Mouse (Mus musculus) heart, embryonic 14.5 days (tissue): ENCODE measurements around the gene Serpina3m. TPM values are rescaled to one million over a fixed set of nuclear protein-coding genes. Genes with fewer than 3 reads are reported as not detected.
"Not testable (repeated sequence)": the region's sequence is repeated elsewhere in the genome, so short reads cannot be mapped to it uniquely, and the experiment has no call there.

Experiments used
- ATAC-seq: fragments of 200-750 bp; cut with Nextera tagmentation; 2 replicates; pipeline ENCODE4 v1.8.0; 2017; ENCODE audit warnings: low read depth, moderate TSS enrichment; ENCODE audit not compliant: insufficient number of reproducible peaks, insufficient read depth, low FRiP score
- H3K27ac ChIP-seq, 2 experiments: fragments of 200-500 bp in 1 of 2; fragments of 300-500 bp in 1 of 2; sonication (generic) in 1 of 2; replicated peaks in 1 of 2; 2 replicates each; pipeline ENCODE4 v1.5.1; 2012 to 2014; ENCODE audit warnings: low read depth in 2 of 2, low read length in 2 of 2, control low read depth in 1 of 2, mild to moderate bottlenecking in 1 of 2, mixed read lengths in 1 of 2; ENCODE audit not compliant: control insufficient read depth in 1 of 2, insufficient read depth in 1 of 2
- H3K27me3 ChIP-seq: fragments of 300-500 bp; sonication (generic); 2 replicates; pipeline ENCODE4 v1.6.1; 2014; ENCODE audit warnings: mild to moderate bottlenecking, low read length, control low read depth; ENCODE audit not compliant: control insufficient read depth, insufficient read depth
- H3K36me3 ChIP-seq: fragments of 300-500 bp; sonication (generic); 2 replicates; pipeline ENCODE4 v1.6.1; 2014; ENCODE audit warnings: mild to moderate bottlenecking, control low read depth, low read length, mixed read lengths; ENCODE audit not compliant: control insufficient read depth, insufficient read depth
- H3K4me1 ChIP-seq, 2 experiments: fragments of 200-500 bp in 1 of 2; fragments of 300-500 bp in 1 of 2; sonication (generic) in 1 of 2; 2 replicates each; pipeline ENCODE4 v1.6.1; 2012 to 2014; ENCODE audit warnings: low read length in 2 of 2, control low read depth in 1 of 2, mixed read lengths in 1 of 2; ENCODE audit not compliant: control insufficient read depth in 2 of 2, insufficient read depth in 2 of 2
- H3K4me2 ChIP-seq: fragments of 300-500 bp; sonication (generic); 2 replicates; pipeline ENCODE4 v1.6.1; 2014; ENCODE audit warnings: mild to moderate bottlenecking, low read length
- H3K4me3 ChIP-seq, 2 experiments: fragments of 200-500 bp in 1 of 2; fragments of 300-500 bp in 1 of 2; sonication (generic) in 1 of 2; 2 replicates each; pipeline ENCODE4 v1.5.1; 2012 to 2014; ENCODE audit warnings: low read length in 2 of 2, mild to moderate bottlenecking in 2 of 2, control low read depth in 1 of 2, low read depth in 1 of 2, moderate library complexity in 1 of 2; ENCODE audit not compliant: control insufficient read depth in 1 of 2, insufficient read depth in 1 of 2
- H3K9ac ChIP-seq: fragments of 300-500 bp; sonication (generic); 2 replicates; pipeline ENCODE4 v1.6.1; 2014; ENCODE audit warnings: mild to moderate bottlenecking, low read length
- H3K9me3 ChIP-seq: fragments of 300-500 bp; sonication (generic); 2 replicates; pipeline ENCODE4 v1.6.1; 2016; ENCODE audit warnings: low read length, control low read depth; ENCODE audit not compliant: control insufficient read depth
- WGBS: fragments of 180-500 bp; shearing (Covaris S2); extraction: QIAGEN DNeasy Blood & Tissue Kit; methylation state at CpG from one replicate; pipeline ENCODE4 v1.1.7; 2014; 5-methylcytosine and 5-hydroxymethylcytosine counted together
- polyA plus RNA-seq: library from polyadenylated mRNA; unstranded; fragments of >200 nt; fragmentation: Nextera tagmentation; extraction: Ambion mirVana; gene quantifications from 2 replicates; pipeline ENCODE4 v1.2.1, GENCODE M21; 2014

Serpina3m gene
- polyA plus RNA-seq, 1 experiment from 2014 or later = not detected

DNA sequence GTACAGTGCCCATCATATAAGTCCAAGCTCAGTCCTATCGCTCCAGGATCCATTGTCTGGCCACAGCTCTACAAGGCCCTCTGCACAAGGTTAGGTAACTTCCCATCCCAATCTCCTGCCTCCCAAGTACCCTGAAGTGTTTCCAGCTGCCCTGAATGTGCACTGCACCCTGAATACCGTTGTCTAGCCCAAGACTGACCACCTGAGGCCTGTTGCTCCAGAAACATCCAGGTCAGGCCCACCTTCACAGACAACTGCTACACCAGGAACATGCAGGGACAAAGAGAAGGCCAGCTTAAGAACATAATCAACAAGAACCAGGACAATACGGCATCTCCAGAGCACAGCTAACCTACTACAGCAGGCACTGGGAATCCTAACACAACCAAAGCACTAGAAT, 31.7 kb downstream of the Serpina3m start:
- no peak overlapping the region for H3K4me2 ChIP-seq
- no peaks in the 10 kb centered on the region for H3K36me3 ChIP-seq
- no peaks in the 10 kb centered on the region for H3K27me3 ChIP-seq
- ATAC-seq = no peak
- no peaks in the 10 kb centered on the region for H3K9me3 ChIP-seq
- H3K4me1 ChIP-seq = no peaks in the 10 kb centered on the region
- 86% methylated on average over 3 of the region's 3 CpGs for WGBS
- H3K9ac ChIP-seq = no peak overlapping the region
- no peak overlapping the region for H3K4me3 ChIP-seq
- H3K27ac ChIP-seq = no peak overlapping the region

DNA sequence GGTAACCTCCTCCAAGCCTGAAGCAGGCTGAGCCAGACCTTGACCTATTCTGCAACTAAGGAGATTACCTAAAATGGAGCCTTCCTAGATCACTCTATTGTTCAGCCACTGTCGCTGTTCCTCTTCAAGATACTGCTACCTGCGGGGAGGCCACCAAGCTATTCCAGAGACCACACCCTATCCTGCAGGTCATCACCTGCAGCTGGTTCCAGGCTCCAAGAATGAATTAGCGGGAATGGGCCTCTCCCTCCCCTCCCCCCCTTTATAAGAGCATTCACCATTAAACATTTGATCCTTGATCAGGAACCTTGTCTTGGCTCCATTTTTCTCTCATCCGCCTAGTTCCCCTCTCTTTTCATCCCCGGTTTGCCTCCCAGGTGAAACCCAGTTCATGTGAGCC, 38.9 kb downstream of the Serpina3m start:
- 64% methylated on average over 5 of the region's 5 CpGs for WGBS

DNA sequence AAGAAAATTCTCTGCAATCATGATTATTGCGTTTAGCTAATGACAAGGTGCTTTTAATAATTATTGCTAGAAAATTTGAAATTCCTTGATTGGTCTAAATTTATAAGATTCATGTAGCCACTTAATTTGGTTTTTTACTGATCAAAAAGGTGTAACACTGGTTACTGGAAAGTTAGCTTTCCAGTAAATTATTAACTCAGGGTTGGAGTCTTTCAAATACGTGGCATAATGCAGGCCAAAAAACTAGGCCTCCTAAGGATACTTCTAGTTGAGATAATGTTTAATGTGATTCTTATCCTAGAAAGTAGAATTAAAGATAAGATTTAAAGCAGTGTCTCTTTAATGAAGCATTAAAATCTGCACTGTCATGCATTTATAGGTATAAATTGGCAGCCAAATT, 40.1 kb downstream of the Serpina3m start:
- H3K4me3 ChIP-seq, H3K4me1 ChIP-seq, H3K36me3 ChIP-seq, ATAC-seq, H3K27me3 ChIP-seq, H3K9me3 ChIP-seq, H3K4me2 ChIP-seq, H3K9ac ChIP-seq, H3K27ac ChIP-seq: not testable (repeated sequence)
- WGBS = 72% methylated on average over 2 of the region's 2 CpGs

More for the DNA sequence above, 38.9 kb downstream of the Serpina3m start:
- H3K4me2 ChIP-seq, H3K27me3 ChIP-seq, ATAC-seq, H3K9ac ChIP-seq, H3K4me1 ChIP-seq, H3K36me3 ChIP-seq, H3K4me3 ChIP-seq, H3K27ac ChIP-seq, H3K9me3 ChIP-seq: not testable (repeated sequence)

DNA sequence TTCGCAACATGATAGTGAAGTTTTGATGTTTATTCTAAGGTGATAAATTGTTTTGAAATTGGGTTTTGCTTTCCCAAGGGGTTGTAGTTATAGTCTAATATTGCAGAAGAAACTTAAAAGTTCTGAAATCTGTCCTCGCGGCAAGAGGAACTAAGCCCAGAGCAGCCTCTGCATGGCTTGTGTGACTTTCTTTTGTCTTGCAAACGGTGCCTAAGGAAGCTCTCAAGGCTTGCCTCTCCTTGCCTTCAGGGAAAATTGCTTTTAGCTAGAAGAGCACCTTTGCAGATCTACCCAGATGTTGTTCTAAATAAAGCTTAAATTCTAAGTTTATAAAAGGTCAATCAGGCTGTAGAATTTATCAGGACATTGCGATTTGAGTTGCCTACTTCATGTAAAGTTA, 40.5 kb downstream of the Serpina3m start:
- H3K9ac ChIP-seq, H3K4me2 ChIP-seq, H3K4me1 ChIP-seq, H3K36me3 ChIP-seq, H3K4me3 ChIP-seq, H3K27ac ChIP-seq, H3K9me3 ChIP-seq, H3K27me3 ChIP-seq, ATAC-seq: not testable (repeated sequence)
- 64% methylated on average over 5 of the region's 5 CpGs for WGBS

DNA sequence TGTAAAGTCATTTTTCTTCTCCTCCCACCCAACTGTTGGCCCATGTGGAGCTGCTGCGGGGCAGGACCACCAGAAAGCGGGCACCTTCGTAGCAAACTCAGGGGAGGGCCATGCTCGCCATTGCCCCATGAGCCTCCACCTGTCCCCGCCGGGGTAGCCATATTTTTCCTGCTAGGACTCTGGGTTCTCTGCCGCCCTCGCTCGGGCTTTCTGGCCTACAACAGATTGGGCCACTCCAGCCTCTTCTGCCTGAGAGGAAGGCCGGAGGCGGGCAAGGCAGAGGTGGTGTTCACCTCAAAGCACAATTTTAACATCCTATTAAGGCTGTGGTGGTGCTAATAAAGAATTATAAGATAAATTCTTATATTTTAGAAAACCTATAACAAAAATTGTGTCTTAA, 41.6 kb downstream of the Serpina3m start:
- Histone ChIP-seq H3K9me3 (peaks cover 7% of the 10 kb centered on the region), H3K4me2 (no peak overlapping the region), H3K27me3 (no peaks in the 10 kb centered on the region), H3K9ac (no peak overlapping the region), H3K36me3 (no peaks in the 10 kb centered on the region), H3K4me3 (no peak overlapping the region), H3K27ac (no peak overlapping the region), H3K4me1 (no peaks in the 10 kb centered on the region)
- 90% methylated on average over 11 of the region's 11 CpGs for WGBS
- no peak for ATAC-seq

DNA sequence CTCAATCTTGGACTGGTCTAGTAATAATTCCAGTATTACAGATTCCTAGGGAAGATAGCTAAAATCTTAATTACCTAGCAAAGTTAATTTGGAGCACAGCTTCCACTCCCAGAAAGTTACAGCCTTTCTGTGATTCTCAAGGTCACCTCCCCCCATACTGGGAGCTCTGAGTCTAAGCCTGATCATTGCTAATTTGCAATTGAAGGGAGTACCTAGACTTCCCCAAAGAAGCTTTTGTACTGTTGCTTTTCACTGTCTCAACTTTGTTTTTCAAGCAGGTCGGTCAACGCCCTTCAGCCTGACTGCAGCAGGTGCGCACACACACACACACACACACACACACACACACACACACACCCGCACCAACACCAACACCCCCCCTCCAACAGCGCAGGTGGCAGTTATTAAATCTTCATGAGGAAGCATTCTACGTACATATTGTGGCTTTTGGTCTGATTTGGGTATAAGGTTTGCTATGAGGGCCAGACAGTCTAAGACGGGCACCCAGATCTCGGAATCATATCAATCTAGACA, 42.9 kb downstream of the Serpina3m start:
- not testable (repeated sequence) for H3K9me3 ChIP-seq, H3K9ac ChIP-seq, H3K4me2 ChIP-seq, H3K4me1 ChIP-seq, H3K36me3 ChIP-seq, H3K4me3 ChIP-seq, ATAC-seq, H3K27ac ChIP-seq, H3K27me3 ChIP-seq
- 89% methylated on average over 8 of the region's 8 CpGs for WGBS

DNA sequence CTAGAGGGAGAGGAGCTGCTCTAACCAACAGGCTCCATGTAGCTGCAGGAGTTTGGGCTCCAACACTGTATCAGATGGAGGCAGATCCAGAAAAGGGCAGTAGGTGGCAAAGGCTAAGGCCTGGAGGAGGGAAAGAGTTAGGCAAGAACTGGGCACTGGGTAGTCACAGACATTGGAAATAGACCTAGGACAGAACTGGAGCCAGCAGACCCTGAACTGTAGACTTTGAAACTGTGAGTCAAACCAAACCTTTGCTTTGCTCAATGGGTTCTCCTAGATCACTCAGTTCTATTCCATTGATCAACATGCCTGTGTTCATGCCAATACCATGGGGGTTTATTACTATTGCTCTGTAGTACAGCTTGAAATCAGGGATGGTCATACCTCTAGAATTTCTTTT, 47.7 kb downstream of the Serpina3m start:
- not testable (repeated sequence) for H3K9ac ChIP-seq, H3K4me3 ChIP-seq, H3K4me2 ChIP-seq, ATAC-seq, H3K27me3 ChIP-seq, H3K4me1 ChIP-seq, H3K9me3 ChIP-seq, H3K27ac ChIP-seq, H3K36me3 ChIP-seq

DNA sequence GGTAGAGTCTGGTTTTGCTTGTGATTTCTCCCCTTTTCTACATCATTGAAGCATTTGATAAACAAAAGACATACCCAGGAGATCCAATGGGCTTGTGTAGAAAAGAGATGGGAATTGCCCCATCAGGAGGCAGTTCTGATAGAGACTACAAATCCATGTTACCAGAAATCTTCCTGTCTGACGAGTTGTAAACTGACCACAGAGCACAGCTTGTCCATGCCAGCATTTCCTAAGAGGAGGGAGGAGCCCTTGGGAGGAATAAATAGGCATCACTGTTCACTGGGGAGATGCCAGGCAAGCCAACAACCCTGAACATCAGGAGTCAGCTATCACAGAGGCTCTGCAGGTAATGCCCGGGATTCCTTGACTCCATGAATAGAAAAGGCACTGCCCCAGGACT, 48.6 kb downstream of the Serpina3m start:
- not testable (repeated sequence) for H3K4me2 ChIP-seq, H3K9me3 ChIP-seq, H3K27me3 ChIP-seq, H3K9ac ChIP-seq, H3K36me3 ChIP-seq, H3K4me1 ChIP-seq, H3K4me3 ChIP-seq, ATAC-seq, H3K27ac ChIP-seq
- WGBS = 40% methylated on average over 2 of the region's 2 CpGs
